Mouse (Mus musculus): ENCODE data around the gene Adar. TPM values are rescaled to one million over a fixed set of nuclear protein-coding genes. Genes with fewer than 3 reads are reported as not detected.

Gene Adar
- total RNA-seq, 2 experiments from 2014 or later, result 1.9 to 2.3 TPM

GRCm38 (mm10) chr3:89730350-89731331, 15.8 kb downstream of the Adar start:
- DNase-seq (ENCODE audit: low spot score), result peak; percentile 83

DNA sequence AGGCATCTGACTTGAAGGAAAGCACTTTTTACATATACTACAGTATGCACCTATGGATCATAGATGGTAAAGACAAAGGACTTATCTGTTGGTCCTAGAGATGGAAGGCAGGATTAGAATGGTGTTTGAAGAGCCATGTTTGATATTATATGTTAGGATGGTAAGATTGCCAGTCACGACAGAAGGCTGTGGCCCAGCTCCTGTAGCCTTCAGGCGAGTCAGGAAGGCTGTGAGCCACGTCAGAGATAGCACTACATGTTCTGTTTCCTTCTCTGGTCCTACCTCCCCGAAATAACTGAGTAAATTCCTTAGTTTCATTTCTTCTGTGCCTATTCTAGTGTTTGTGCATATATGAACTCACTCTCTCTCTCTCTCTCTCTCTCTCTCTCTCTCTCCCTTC, 17.3 kb downstream of the Adar start:
- no peak for DNase-seq (ENCODE audit: low spot score)

- DNase-seq (ENCODE audit: low spot score), result no peak
These were observed 23.7 kb downstream of the Adar start for GRCm38 (mm10) chr3:89738509-89738908.

GRCm38 (mm10) chr3:89752307-89752706, 37.5 kb downstream of the Adar start:
- DNase-seq (ENCODE audit: low spot score), result no peak

GRCm38 (mm10) chr3:89755283-89755682, 40.5 kb downstream of the Adar start:
- DNase-seq (ENCODE audit: low spot score), result no peak

DNA sequence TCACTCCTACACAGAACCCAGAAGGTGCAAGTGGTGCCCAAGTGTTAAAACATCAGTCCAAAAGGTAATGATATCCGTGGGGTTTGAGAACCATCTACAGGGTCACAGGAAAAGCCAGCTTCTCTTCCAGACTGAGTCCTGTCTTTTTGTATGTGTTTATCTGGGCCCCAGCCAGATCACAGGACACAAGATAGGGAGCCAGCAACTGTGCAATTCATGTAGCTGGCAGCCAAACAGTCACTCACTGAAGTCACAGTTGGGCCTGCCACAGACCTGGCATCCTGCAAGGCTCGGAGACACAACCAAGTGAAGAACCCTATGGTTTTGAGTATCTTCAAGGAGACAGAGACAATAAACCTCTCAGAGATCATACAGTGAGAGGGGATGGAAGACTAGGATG, 43.0 kb downstream of the Adar start:
- DNase-seq (ENCODE audit: low spot score), result no peak

GRCm38 (mm10) chr3:89759786-89760185, 45.0 kb downstream of the Adar start:
- DNase-seq (ENCODE audit: low spot score), result no peak

DNA sequence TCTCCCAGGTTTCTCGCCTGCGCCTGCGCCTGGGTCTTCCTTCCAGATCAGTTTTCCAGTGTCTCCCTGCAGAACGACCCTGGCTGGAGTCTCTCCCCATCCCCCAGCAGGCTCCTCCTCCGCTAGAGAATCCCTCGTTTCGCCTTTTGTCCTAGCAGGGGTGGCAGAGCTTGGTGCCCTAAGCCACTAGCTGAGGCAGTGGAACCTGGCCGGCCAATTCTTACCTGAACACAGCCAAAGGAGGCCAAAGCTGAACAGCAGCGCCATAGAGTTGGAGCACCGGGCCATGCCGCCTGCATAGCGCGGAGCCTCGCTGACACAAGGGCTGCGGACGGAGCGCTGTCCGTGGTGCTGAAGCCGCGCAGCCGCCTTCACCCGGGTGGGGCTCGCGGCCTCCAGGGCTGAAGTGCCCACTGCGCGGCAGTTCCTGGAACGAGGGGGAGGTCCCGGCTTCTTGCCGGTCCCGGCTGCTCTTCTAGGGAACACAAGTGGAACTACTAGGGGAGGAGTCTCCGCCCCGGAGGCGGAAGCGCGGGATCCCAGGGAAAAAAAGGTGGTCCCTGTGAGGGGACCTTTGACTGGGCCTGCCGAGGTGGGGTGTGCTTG, 49.4 kb downstream of the Adar start, which contains the start of gene Chrnb2:
TSS of gene Chrnb2 (minus strand) at position 514 of the 606 bp plus-strand sequence.
- peak; percentile 45 for DNase-seq (ENCODE audit: low spot score)

GRCm38 (mm10) chr3:89769584-89769983, 54.8 kb downstream of the Adar start:
- no peak for DNase-seq (ENCODE audit: low spot score)

DNA sequence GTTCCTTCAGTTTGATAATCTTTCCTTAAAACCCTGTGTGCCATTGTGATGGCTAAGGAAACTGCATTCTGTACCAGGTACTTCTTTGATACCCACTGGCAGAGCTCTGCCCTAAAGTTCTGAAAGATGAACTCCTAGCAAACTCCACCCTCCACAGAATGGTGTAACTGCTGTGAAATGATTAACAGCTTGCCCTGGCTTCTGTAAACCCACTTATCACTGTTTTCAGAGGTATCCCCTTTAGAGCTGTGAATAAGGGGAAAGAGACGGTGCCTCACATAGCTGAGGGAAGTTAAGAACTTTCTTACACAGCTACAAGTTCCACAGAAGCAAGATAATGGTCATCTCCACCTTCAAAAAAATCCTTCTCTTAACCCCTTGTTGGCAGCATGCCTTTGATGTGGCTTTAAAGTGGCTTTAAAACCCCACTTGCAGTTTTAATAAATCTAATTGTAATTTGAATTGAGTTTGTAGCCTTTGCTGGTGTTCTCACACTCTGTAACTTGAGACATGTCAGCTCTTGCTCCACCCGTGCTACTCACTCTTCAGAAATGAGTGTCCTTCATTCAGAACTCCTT, 55.7 kb downstream of the Adar start:
- no peak for DNase-seq (ENCODE audit: low spot score)

GRCm38 (mm10) chr3:89772588-89772967, 57.8 kb downstream of the Adar start:
- DNase-seq (ENCODE audit: low spot score), result peak; percentile 86

DNA sequence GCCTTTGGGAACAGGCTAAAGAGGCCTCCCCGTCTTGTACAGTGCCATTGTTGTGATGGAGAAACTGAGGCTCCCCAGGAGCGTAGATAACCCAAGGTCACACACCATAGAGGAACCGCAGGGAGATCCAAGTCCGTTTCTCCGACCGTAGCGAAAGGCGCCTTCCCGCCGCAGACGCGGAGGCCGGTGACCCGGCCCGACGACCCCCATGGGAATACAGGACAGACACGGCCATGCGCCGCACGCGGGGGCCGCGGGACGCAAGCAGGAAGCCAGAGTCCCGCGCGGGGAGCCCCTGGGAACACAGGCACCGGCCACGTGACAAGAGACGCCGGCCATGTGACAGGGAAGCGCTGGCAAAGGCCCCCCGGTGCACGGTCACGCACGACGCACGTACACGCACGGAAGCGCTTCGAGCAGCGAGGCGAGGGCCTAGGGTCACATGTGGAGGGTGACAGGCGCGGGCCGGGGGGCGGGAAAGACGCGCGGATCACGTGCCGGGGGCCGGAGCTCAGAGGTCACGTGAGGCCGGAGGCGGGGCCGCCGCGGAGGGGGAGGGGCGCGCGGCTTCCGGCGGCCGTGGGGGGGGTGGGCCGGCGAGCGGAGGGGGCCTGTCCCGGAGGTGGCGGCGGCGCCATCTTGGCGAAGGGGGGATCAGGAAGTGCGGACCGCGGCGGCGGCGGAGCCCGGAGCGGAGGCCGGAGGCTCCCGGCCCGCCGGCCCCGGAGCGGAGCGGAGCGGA, 58.3 kb downstream of the Adar start, which contains the start of gene Ube2q1:
TSS of gene Ube2q1 (plus strand) at position 649 of the 742 bp plus-strand sequence.
- DNase-seq (ENCODE audit: low spot score), result peak; percentile 94

DNA sequence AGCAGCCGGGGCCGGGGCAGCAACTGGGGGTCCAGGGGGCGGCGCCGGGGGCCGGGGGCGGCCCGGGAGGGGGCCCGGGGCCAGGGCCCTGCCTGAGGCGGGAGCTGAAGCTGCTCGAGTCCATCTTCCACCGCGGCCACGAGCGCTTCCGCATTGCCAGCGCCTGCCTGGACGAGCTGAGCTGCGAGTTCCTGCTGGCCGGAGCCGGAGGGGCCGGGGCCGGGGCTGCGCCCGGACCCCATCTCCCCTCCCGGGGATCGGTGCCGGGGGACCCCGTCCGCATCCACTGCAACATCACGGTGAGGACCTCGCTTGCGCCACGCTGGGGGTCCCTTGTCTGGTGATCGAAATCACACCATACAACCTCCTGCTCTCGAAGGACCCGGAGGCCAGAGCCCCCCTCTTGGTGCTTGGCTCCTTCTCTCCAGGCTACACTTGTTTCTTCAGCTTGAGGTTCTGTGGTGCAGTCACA, 59.0 kb downstream of the Adar start:
- DNase-seq (ENCODE audit: low spot score), result peak; percentile 14

- no peak for DNase-seq (ENCODE audit: low spot score)
These were observed 59.6 kb downstream of the Adar start for GRCm38 (mm10) chr3:89774236-89774960.

- DNase-seq (ENCODE audit: low spot score), result no peak
These were observed 61.2 kb downstream of the Adar start for GRCm38 (mm10) chr3:89776001-89776400.

- DNase-seq (ENCODE audit: low spot score), result no peak
These were observed 65.3 kb downstream of the Adar start for GRCm38 (mm10) chr3:89780102-89780501.

DNA sequence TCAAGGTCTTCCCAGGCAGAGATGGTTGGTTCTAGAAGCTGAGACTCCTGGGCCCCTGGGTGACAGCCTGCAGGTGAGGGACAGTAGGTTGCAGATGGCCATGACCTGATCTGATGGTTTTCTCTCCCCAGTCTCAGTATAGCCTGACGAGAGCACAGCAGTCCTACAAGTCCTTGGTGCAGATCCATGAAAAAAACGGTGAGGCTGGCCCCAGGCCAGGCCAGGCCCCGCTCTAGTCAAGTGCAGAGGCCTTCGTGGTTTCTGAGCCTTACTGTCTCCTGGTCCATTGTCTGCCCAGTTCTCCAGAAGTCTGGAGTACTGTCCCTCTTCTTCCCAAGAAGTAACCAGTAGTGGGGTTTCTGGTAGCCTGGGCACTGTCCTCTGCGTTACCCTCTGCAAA, 66.8 kb downstream of the Adar start:
- DNase-seq (ENCODE audit: low spot score), result no peak

DNA sequence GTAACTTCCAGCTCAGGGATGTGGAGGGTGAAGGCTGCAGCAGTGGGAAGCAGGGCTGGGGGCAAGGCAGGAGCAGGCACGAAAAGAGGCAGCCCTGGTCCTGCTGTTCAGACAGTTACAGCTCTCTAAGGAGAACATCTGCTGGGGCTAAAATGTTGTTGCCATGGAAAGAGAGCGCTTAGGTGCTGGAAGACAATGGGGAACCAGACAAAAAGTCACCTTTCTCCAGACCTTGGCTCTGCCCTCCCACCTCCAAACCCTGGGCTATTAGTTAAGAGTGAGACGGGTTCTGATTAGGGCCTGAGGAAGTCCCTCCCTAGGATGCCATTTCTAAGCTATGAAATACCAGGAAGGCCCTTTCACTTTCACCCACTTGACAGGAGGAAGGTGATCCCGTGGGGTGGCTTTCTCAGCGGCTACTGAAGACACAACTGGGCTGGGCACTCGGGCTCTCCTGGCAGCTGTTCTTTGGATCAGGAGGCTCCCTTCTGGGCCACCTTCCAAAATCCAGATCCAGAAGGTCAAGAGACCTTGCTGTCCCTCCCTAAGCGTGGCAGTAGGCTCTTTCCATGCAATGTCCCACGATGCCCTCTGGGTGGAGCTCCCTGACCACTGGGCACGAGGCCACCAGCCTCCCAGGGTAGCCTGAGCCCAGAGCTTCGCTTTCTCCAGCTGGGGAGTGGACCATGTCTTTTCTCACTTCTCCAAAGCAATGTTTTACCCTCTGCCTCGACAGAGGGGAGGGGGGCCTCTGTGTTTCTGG, 70.3 kb downstream of the Adar start:
- peak; percentile 94 for DNase-seq (ENCODE audit: low spot score)

GRCm38 (mm10) chr3:89786275-89786674, 71.5 kb downstream of the Adar start:
- no peak for DNase-seq (ENCODE audit: low spot score)

All from gastrocnemius, adult 18-20 months (tissue).